Mouse (Mus musculus) hindbrain, embryonic 16.5 days (tissue): ENCODE data around the gene Rras2. TPM values are rescaled to one million over a fixed set of nuclear protein-coding genes. Genes with fewer than 3 reads are reported as not detected.

Experiments
- ATAC-seq: fragments of 200-750 bp; cut with Nextera tagmentation; 2 replicates; pipeline ENCODE4 v1.8.0; 2017; ENCODE audit warnings: moderate TSS enrichment, moderate library complexity
- H3K27ac ChIP-seq: fragments of 300-500 bp; sonication (generic); 2 replicates; pipeline ENCODE4 v1.5.1; 2014; ENCODE audit warnings: low read depth, mild to moderate bottlenecking, control low read depth, low read length, moderate library complexity
- H3K27me3 ChIP-seq: fragments of 300-500 bp; sonication (generic); replicated peaks from 2 replicates; pipeline ENCODE4 v1.6.1; 2014; ENCODE audit warnings: low read length; ENCODE audit not compliant: control insufficient read depth, insufficient read depth
- H3K36me3 ChIP-seq: fragments of 300-500 bp; sonication (generic); 2 replicates; pipeline ENCODE4 v1.6.1; 2014; ENCODE audit warnings: mild to moderate bottlenecking, low read length, moderate library complexity, mixed read lengths; ENCODE audit not compliant: control insufficient read depth, insufficient read depth
- H3K4me1 ChIP-seq: fragments of 300-500 bp; sonication (generic); 2 replicates; pipeline ENCODE4 v1.6.1; 2014; ENCODE audit warnings: low read depth, low read length; ENCODE audit not compliant: control insufficient read depth, insufficient read depth
- H3K4me2 ChIP-seq: fragments of 300-500 bp; sonication (generic); 2 replicates; pipeline ENCODE4 v1.6.1; 2014; ENCODE audit warnings: mild to moderate bottlenecking, low read length, control low read depth, moderate library complexity
- H3K4me3 ChIP-seq: fragments of 300-500 bp; sonication (generic); 2 replicates; pipeline ENCODE4 v1.5.1; 2014; ENCODE audit warnings: mild to moderate bottlenecking, low read length, control low read depth, moderate library complexity
- H3K9ac ChIP-seq: fragments of 300-500 bp; sonication (generic); 2 replicates; pipeline ENCODE4 v1.6.1; 2014; ENCODE audit warnings: low read depth, mild to moderate bottlenecking, control low read depth, low read length, moderate library complexity
- H3K9me3 ChIP-seq: fragments of 300-500 bp; sonication (generic); 2 replicates; pipeline ENCODE4 v1.6.1; 2014; ENCODE audit warnings: mild to moderate bottlenecking, low read length, moderate library complexity; ENCODE audit not compliant: control insufficient read depth
- WGBS: fragments of 180-500 bp; shearing (Covaris S2); extraction: QIAGEN DNeasy Blood & Tissue Kit; methylation state at CpG from one replicate; pipeline ENCODE4 v1.1.7; 2014; 5-methylcytosine and 5-hydroxymethylcytosine counted together
- polyA plus RNA-seq: library from polyadenylated mRNA; unstranded; fragments of >200 nt; fragmentation: Nextera tagmentation; extraction: Ambion mirVana; gene quantifications from 2 replicates; pipeline ENCODE4 v1.2.1, GENCODE M21; 2015

The Rras2 gene
- polyA plus RNA-seq, 1 experiment from 2014 or later: 18.3 TPM

- Histone ChIP-seq H3K4me2 (no peak overlapping the region), H3K9ac (no peak overlapping the region), H3K4me3 (no peak overlapping the region), H3K9me3 (no peaks in the 10 kb centered on the region), H3K27ac (no peak overlapping the region), H3K27me3 (no peaks in the 10 kb centered on the region), H3K36me3 (0 out of 2 replicates have a peak, but pooled peaks cover 3% of the 10 kb centered on the region), H3K4me1 (no peaks in the 10 kb centered on the region)
- ATAC-seq: no peak
- 92% methylated on average over 5 of the region's 5 CpGs for WGBS
Observed at GRCm38 (mm10) chr7:114028828-114029227, 88.8 kb downstream of the Rras2 start.

GRCm38 (mm10) chr7:114027406-114027805, 90.2 kb downstream of the Rras2 start:
- peak; percentile 66; the same call in 1 of the 2 replicates for ATAC-seq
- 90% methylated on average over 3 of the region's 3 CpGs for WGBS

GRCm38 (mm10) chr7:114026923-114027322, 90.7 kb downstream of the Rras2 start:
- ATAC-seq: no peak
- Histone ChIP-seq H3K27ac (no peak overlapping the region), H3K4me2 (no peak overlapping the region), H3K9me3 (no peaks in the 10 kb centered on the region), H3K9ac (no peak overlapping the region), H3K36me3 (0 out of 2 replicates have a peak, but pooled peaks cover 3% of the 10 kb centered on the region), H3K4me1 (no peaks in the 10 kb centered on the region), H3K27me3 (no peaks in the 10 kb centered on the region), H3K4me3 (no peak overlapping the region)
- WGBS: 93% methylated on average over 8 of the region's 8 CpGs

More at GRCm38 (mm10) chr7:114027406-114027805, 90.2 kb downstream of the Rras2 start:
- no peak overlapping the region for H3K4me3 ChIP-seq
- H3K9me3 ChIP-seq: no peaks in the 10 kb centered on the region
- H3K27ac ChIP-seq: no peak overlapping the region
- no peaks in the 10 kb centered on the region for H3K4me1 ChIP-seq
- H3K9ac ChIP-seq: no peak overlapping the region
- no peak overlapping the region for H3K4me2 ChIP-seq
- H3K27me3 ChIP-seq: no peaks in the 10 kb centered on the region
- 0 out of 2 replicates have a peak, but pooled peaks cover 3% of the 10 kb centered on the region for H3K36me3 ChIP-seq

GRCm38 (mm10) chr7:114020704-114021093, 96.9 kb downstream of the Rras2 start:
- ATAC-seq: peak; percentile 72
- WGBS: under 1% methylated on average over 11 of the region's 11 CpGs
- peak overlapping the region; percentile 77 for H3K4me2 ChIP-seq

GRCm38 (mm10) chr7:114020057-114020703, 97.4 kb downstream of the Rras2 start:
- peak; percentile 17; the same call in 1 of the 2 replicates for ATAC-seq
- Histone ChIP-seq H3K9me3 (no peaks in the 10 kb centered on the region), H3K4me2 (peak overlapping the region; percentile 77), H3K27me3 (no peaks in the 10 kb centered on the region), H3K4me3 (peak overlapping the region; percentile 41), H3K27ac (peak overlapping the region; percentile 19; the same call in 1 of the 2 replicates), H3K9ac (peak overlapping the region; percentile 58; the same call in 1 of the 2 replicates), H3K36me3 (no peaks in the 10 kb centered on the region), H3K4me1 (peaks cover 3% of the 10 kb centered on the region; the same call in 1 of the 2 replicates)
- 5% methylated on average over 11 of the region's 11 CpGs for WGBS

More at GRCm38 (mm10) chr7:114020704-114021093, 96.9 kb downstream of the Rras2 start:
- H3K9me3 ChIP-seq: no peaks in the 10 kb centered on the region
- H3K36me3 ChIP-seq: no peaks in the 10 kb centered on the region
- H3K9ac ChIP-seq: peak overlapping the region; percentile 58; the same call in 1 of the 2 replicates
- peaks cover 3% of the 10 kb centered on the region; the same call in 1 of the 2 replicates for H3K4me1 ChIP-seq
- peak overlapping the region; percentile 41 for H3K4me3 ChIP-seq
- no peaks in the 10 kb centered on the region for H3K27me3 ChIP-seq
- H3K27ac ChIP-seq: peak overlapping the region; percentile 19; the same call in 1 of the 2 replicates

- no peak overlapping the region for H3K4me3 ChIP-seq
- no peak overlapping the region for H3K27ac ChIP-seq
- peaks cover 3% of the 10 kb centered on the region; the same call in 1 of the 2 replicates for H3K4me1 ChIP-seq
- no peak overlapping the region for H3K4me2 ChIP-seq
- no peak overlapping the region for H3K9ac ChIP-seq
- H3K36me3 ChIP-seq: no peaks in the 10 kb centered on the region
- no peaks in the 10 kb centered on the region for H3K9me3 ChIP-seq
- ATAC-seq: no peak
- 73% methylated on average over 3 of the region's 3 CpGs for WGBS
- no peaks in the 10 kb centered on the region for H3K27me3 ChIP-seq
Observed at GRCm38 (mm10) chr7:114018861-114019260, 98.7 kb downstream of the Rras2 start.

- Histone ChIP-seq H3K4me3 (no peak overlapping the region), H3K27ac (no peak overlapping the region), H3K9me3 (no peaks in the 10 kb centered on the region), H3K4me1 (peaks cover 3% of the 10 kb centered on the region; the same call in 1 of the 2 replicates), H3K27me3 (no peaks in the 10 kb centered on the region), H3K9ac (no peak overlapping the region), H3K4me2 (no peak overlapping the region), H3K36me3 (no peaks in the 10 kb centered on the region)
- WGBS: 77% methylated on average over 8 of the region's 8 CpGs
- ATAC-seq: no peak
Observed at GRCm38 (mm10) chr7:114016001-114016949, 101.3 kb downstream of the Rras2 start.

GRCm38 (mm10) chr7:114011726-114012443, 105.7 kb downstream of the Rras2 start:
- Histone ChIP-seq H3K36me3 (no peaks in the 10 kb centered on the region), H3K9ac (no peak overlapping the region), H3K4me1 (no peaks in the 10 kb centered on the region), H3K27me3 (no peaks in the 10 kb centered on the region), H3K4me3 (no peak overlapping the region), H3K4me2 (no peak overlapping the region), H3K27ac (no peak overlapping the region), H3K9me3 (no peaks in the 10 kb centered on the region)
- WGBS: 51% methylated on average over 9 of the region's 9 CpGs
- ATAC-seq: no peak
